Mouse (Mus musculus) testis, adult 2 months (tissue): ENCODE results near the gene Cdca8.

ENCODE experiments used
- CTCF ChIP-seq: fragments of 200-500 bp; IDR thresholded peaks from 2 replicates; pipeline ENCODE4 v1.5.1; 2012; ENCODE audit warnings: low read depth, mild to moderate bottlenecking, inconsistent platforms, low read length, moderate library complexity; ENCODE audit not compliant: control insufficient read depth, insufficient read depth, insufficient replicate concordance
- POLR2A ChIP-seq: fragments of 200-500 bp; IDR thresholded peaks from 2 replicates; pipeline ENCODE4 v1.6.1; 2012; ENCODE audit warnings: low read depth, mild to moderate bottlenecking, inconsistent platforms, low read length, moderate library complexity; ENCODE audit not compliant: control insufficient read depth

DNA sequence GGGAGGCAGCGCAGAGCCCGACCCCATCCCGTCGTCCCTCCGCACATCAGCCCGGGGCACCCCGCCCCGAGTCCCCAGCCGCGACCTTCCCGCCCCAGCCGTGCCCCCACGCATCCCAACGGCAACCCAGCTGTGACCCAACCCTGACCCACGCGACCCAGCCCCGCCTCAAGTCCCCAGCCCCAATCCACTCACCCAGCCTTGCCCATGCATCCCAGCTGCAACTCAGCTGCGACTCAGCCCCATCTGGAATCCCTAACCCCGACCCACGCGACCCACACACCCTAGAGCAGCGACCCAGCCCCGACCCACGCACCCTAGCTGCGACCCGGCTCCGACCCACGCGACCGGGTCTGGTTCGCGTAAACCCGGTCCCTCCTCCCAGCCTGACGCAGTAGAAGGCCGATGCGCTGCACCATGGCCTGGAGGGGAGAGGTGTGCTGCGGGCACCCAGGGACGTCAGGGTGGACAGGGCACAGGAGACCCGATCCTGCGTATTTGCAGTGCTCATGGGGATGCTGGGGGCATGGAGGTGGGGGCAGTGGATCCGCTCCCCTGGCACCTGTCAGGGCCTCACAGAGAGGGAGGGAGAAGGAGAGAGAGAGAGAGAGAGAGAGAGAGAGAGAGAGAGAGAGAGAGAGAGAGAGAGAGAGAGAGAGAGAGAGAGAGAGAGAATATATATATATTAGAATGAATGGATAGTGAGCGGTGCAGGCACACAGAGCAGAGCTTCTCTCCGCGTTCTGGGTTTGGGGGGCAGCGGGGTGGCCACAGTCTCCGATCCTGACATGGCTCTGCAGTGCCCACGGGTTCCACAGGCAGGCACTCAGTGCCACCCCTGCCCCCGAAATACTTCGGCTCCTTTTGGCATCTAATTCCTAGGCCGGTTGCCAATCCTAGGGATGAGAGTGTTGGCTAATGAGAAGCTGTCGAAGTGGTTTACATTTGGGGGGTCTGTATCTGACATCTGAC lies 47.9 kb upstream of the Cdca8 start:
- TF ChIP-seq POLR2A (no peak), CTCF (no peak)
